Mouse (Mus musculus): ENCODE measurements at regions not wholly inside any gene's neighbourhood (a gene's known extent, or its start where the extent isn't known, plus 50 kb on each side); places are given as distances from the start of the nearest gene placed in this dataset.

GRCm38 (mm10) chr1:164994247-164994660, 58.9 kb upstream of the Xcl1 start:
- TF ChIP-seq CTCF (IDR thresholded peaks at IDR 0.05; ENCODE audit: low read depth), result no peak
- TF ChIP-seq EP300 (IDR thresholded peaks at IDR 0.05; ENCODE audit: low read depth), result no peak

Data from liver, postnatal 0 days (tissue).